Mouse (Mus musculus) liver, embryonic 14.5 days (tissue): ENCODE measurements around the gene St3gal4.

Experiments
- CTCF ChIP-seq: IDR thresholded peaks from 2 replicates; pipeline ENCODE4 v1.5.1; 2016; ENCODE audit warnings: antibody characterized with exemption, low read depth, control low read depth
- EP300 ChIP-seq: IDR thresholded peaks from 2 replicates; pipeline ENCODE4 v1.6.1; 2016; ENCODE audit warnings: antibody characterized with exemption, low read depth

DNA sequence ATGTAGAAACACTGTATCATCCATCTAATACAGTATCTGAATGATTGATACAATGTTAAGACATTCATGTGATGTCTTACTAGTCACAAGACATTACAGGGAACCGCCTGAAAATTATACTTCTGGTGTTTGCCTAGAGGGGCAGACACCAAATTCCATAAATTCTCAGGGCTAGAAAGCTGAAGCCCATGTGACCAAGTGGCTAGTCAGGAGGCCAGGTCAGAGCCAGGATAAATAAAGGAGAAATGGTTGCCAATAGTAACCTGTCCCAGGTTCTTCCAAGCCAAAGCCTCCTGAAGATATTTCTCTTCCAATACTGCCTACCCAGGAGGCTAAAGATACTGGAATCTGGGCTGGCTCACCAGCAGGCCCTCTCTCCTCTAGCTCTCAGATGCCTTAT lies 23.3 kb downstream of the St3gal4 start:
- TF ChIP-seq CTCF (no peak), EP300 (no peak)
